Mouse (Mus musculus): ENCODE results near the gene Ngly1. TPM values are rescaled to one million over a fixed set of nuclear protein-coding genes. Genes with fewer than 3 reads are reported as not detected.

The Ngly1 gene
- total and polyA plus RNA-seq, 2 experiments from 2014 or later: 24.0 to 27.6 TPM

GRCm38 (mm10) chr14:16273677-16274076 lies 24.6 kb downstream of the Ngly1 start:
- 93% methylated on average over 3 of the region's 3 CpGs for WGBS
- H3K36me3 ChIP-seq (ENCODE audit: insufficient read depth, low read length): no peaks in the 10 kb centered on the region
- no peak for TF ChIP-seq CTCF (IDR thresholded peaks at IDR 0.05; ENCODE audit: low read depth)
- no peak for ATAC-seq
- no peaks in the 10 kb centered on the region for H3K27me3 ChIP-seq (ENCODE audit: insufficient read depth, low read length)
- H3K9me3 ChIP-seq (ENCODE audit: low read length): no peaks in the 10 kb centered on the region
- H3K4me3 ChIP-seq (ENCODE audit: low read length): no peak overlapping the region
- no peak for DNase-seq (ENCODE audit: low spot score)
- no peak overlapping the region for H3K9ac ChIP-seq (replicated peaks; ENCODE audit: low read length)
- no peak overlapping the region for H3K4me2 ChIP-seq (ENCODE audit: low read depth, low read length)
- H3K27ac ChIP-seq: no peak overlapping the region
- H3K4me1 ChIP-seq (ENCODE audit: insufficient read depth, low read length): no peaks in the 10 kb centered on the region

- no peak overlapping the region for H3K4me3 ChIP-seq (ENCODE audit: low read length)
- no peaks in the 10 kb centered on the region for H3K9me3 ChIP-seq (ENCODE audit: low read length)
- no peak overlapping the region for H3K4me2 ChIP-seq (ENCODE audit: low read depth, low read length)
- ATAC-seq: no peak
- no peaks in the 10 kb centered on the region for H3K4me1 ChIP-seq (ENCODE audit: insufficient read depth, low read length)
- TF ChIP-seq CTCF (IDR thresholded peaks at IDR 0.05; ENCODE audit: low read depth): no peak
- no peaks in the 10 kb centered on the region for H3K27me3 ChIP-seq (ENCODE audit: insufficient read depth, low read length)
- no peak overlapping the region for H3K9ac ChIP-seq (replicated peaks; ENCODE audit: low read length)
- peaks cover 4% of the 10 kb centered on the region; the same call in 1 of the 2 replicates for H3K36me3 ChIP-seq (ENCODE audit: insufficient read depth, low read length)
- H3K27ac ChIP-seq: no peak overlapping the region
- DNase-seq (ENCODE audit: low spot score): no peak
- 60% methylated on average over 4 of the region's 4 CpGs for WGBS
Measured at GRCm38 (mm10) chr14:16279196-16279595, 30.1 kb downstream of the Ngly1 start.

GRCm38 (mm10) chr14:16283966-16284365 lies 34.9 kb downstream of the Ngly1 start:
- TF ChIP-seq CTCF (IDR thresholded peaks at IDR 0.05; ENCODE audit: low read depth): no peak
- H3K9ac ChIP-seq (replicated peaks; ENCODE audit: low read length): no peak overlapping the region
- 79% methylated on average over 4 of the region's 4 CpGs for whole genome bisulfite sequencing
- H3K27ac ChIP-seq: no peak overlapping the region
- peaks cover 4% of the 10 kb centered on the region; the same call in 1 of the 2 replicates for H3K36me3 ChIP-seq (ENCODE audit: insufficient read depth, low read length)
- H3K4me1 ChIP-seq (ENCODE audit: insufficient read depth, low read length): no peaks in the 10 kb centered on the region
- no peak overlapping the region for H3K4me2 ChIP-seq (ENCODE audit: low read depth, low read length)
- no peaks in the 10 kb centered on the region for H3K9me3 ChIP-seq (ENCODE audit: low read length)
- no peak overlapping the region for H3K4me3 ChIP-seq (ENCODE audit: low read length)
- ATAC-seq (no peak), DNase-seq (ENCODE audit: low spot score) (no peak)
- no peaks in the 10 kb centered on the region for H3K27me3 ChIP-seq (ENCODE audit: insufficient read depth, low read length)

GRCm38 (mm10) chr14:16292371-16292770 lies 43.3 kb downstream of the Ngly1 start:
- Histone ChIP-seq H3K36me3 (ENCODE audit: insufficient read depth, low read length) (0 out of 2 replicates have a peak, but pooled peaks cover 4% of the 10 kb centered on the region), H3K9ac (replicated peaks; ENCODE audit: low read length) (no peak overlapping the region), H3K9me3 (ENCODE audit: low read length) (no peaks in the 10 kb centered on the region), H3K4me1 (ENCODE audit: insufficient read depth, low read length) (no peaks in the 10 kb centered on the region), H3K4me2 (ENCODE audit: low read depth, low read length) (no peak overlapping the region), H3K4me3 (ENCODE audit: low read length) (no peak overlapping the region), H3K27me3 (ENCODE audit: insufficient read depth, low read length) (no peaks in the 10 kb centered on the region), H3K27ac (peak overlapping the region; percentile 45; the same call in 1 of the 2 replicates)
- WGBS: 42% methylated on average over 1 of the region's 1 CpGs
- DNase-seq (ENCODE audit: low spot score) (no peak), ATAC-seq (no peak)
- TF ChIP-seq CTCF (IDR thresholded peaks at IDR 0.05; ENCODE audit: low read depth): no peak

- DNase-seq (ENCODE audit: low spot score) (no peak), ATAC-seq (no peak)
- no peak for TF ChIP-seq CTCF (IDR thresholded peaks at IDR 0.05; ENCODE audit: low read depth)
- Histone ChIP-seq H3K9me3 (ENCODE audit: low read length) (no peaks in the 10 kb centered on the region), H3K4me3 (ENCODE audit: low read length) (no peak overlapping the region), H3K36me3 (ENCODE audit: insufficient read depth, low read length) (0 out of 2 replicates have a peak, but pooled peaks cover 4% of the 10 kb centered on the region), H3K4me2 (ENCODE audit: low read depth, low read length) (no peak overlapping the region), H3K27ac (no peak overlapping the region), H3K27me3 (ENCODE audit: insufficient read depth, low read length) (no peaks in the 10 kb centered on the region), H3K9ac (replicated peaks; ENCODE audit: low read length) (no peak overlapping the region), H3K4me1 (ENCODE audit: insufficient read depth, low read length) (no peaks in the 10 kb centered on the region)
Measured at GRCm38 (mm10) chr14:16293015-16293414, 43.9 kb downstream of the Ngly1 start.

GRCm38 (mm10) chr14:16293921-16294320 lies 44.8 kb downstream of the Ngly1 start:
- TF ChIP-seq CTCF (IDR thresholded peaks at IDR 0.05; ENCODE audit: low read depth): no peak
- Histone ChIP-seq H3K36me3 (ENCODE audit: insufficient read depth, low read length) (0 out of 2 replicates have a peak, but pooled peaks cover 4% of the 10 kb centered on the region), H3K27ac (no peak overlapping the region), H3K4me1 (ENCODE audit: insufficient read depth, low read length) (no peaks in the 10 kb centered on the region), H3K9me3 (ENCODE audit: low read length) (no peaks in the 10 kb centered on the region), H3K4me2 (ENCODE audit: low read depth, low read length) (no peak overlapping the region), H3K9ac (replicated peaks; ENCODE audit: low read length) (no peak overlapping the region), H3K4me3 (ENCODE audit: low read length) (no peak overlapping the region), H3K27me3 (ENCODE audit: insufficient read depth, low read length) (no peaks in the 10 kb centered on the region)
- ATAC-seq (no peak), DNase-seq (ENCODE audit: low spot score) (no peak)
- 94% methylated on average over 1 of the region's 1 CpGs for WGBS

GRCm38 (mm10) chr14:16296816-16297468 lies 47.9 kb downstream of the Ngly1 start:
- no peak overlapping the region for H3K4me3 ChIP-seq (ENCODE audit: low read length)
- no peaks in the 10 kb centered on the region for H3K9me3 ChIP-seq (ENCODE audit: low read length)
- H3K36me3 ChIP-seq (ENCODE audit: insufficient read depth, low read length): no peaks in the 10 kb centered on the region
- H3K27ac ChIP-seq: no peak overlapping the region
- TF ChIP-seq CTCF (IDR thresholded peaks at IDR 0.05; ENCODE audit: low read depth): no peak
- no peak overlapping the region for H3K9ac ChIP-seq (replicated peaks; ENCODE audit: low read length)
- H3K4me2 ChIP-seq (ENCODE audit: low read depth, low read length): no peak overlapping the region
- WGBS: 48% methylated on average over 2 of the region's 2 CpGs
- DNase-seq (ENCODE audit: low spot score) (no peak), ATAC-seq (no peak)
- no peaks in the 10 kb centered on the region for H3K4me1 ChIP-seq (ENCODE audit: insufficient read depth, low read length)
- no peaks in the 10 kb centered on the region for H3K27me3 ChIP-seq (ENCODE audit: insufficient read depth, low read length)
